Mouse (Mus musculus) cerebellum, adult 2 months (tissue): ENCODE measurements around the gene Rasl11b. TPM values are rescaled to one million over a fixed set of nuclear protein-coding genes. Genes with fewer than 3 reads are reported as not detected.

ENCODE experiments used
- DNase-seq, 2 experiments: peaks; one replicate each; pipeline ENCODE4 v3.0.0; 2021
- H3K27ac ChIP-seq: fragments of 200-500 bp; 2 replicates; pipeline ENCODE4 v1.5.1; 2012; ENCODE audit warnings: low read length, control low read depth, inconsistent platforms; ENCODE audit not compliant: insufficient read depth
- H3K27me3 ChIP-seq: fragments of 200-500 bp; 2 replicates; pipeline ENCODE4 v1.6.1; 2012; ENCODE audit warnings: inconsistent platforms, mild to moderate bottlenecking, low read length, moderate library complexity; ENCODE audit not compliant: control insufficient read depth, insufficient read depth
- H3K4me1 ChIP-seq: fragments of 200-500 bp; 2 replicates; pipeline ENCODE4 v1.6.1; 2011; ENCODE audit warnings: low read length; ENCODE audit not compliant: control insufficient read depth, insufficient read depth
- H3K4me3 ChIP-seq: fragments of 200-500 bp; replicated peaks from 2 replicates; pipeline ENCODE3; 2011; ENCODE audit warnings: mild to moderate bottlenecking, low read depth, low read length, control low read depth; ENCODE audit not compliant: insufficient read depth
- CTCF ChIP-seq: fragments of 200-500 bp; IDR thresholded peaks from 2 replicates; pipeline ENCODE4 v1.5.1; 2011; ENCODE audit warnings: low read depth, mild to moderate bottlenecking, control low read depth, low read length, moderate library complexity, borderline replicate concordance; ENCODE audit not compliant: insufficient read depth
- POLR2A ChIP-seq: fragments of 200-500 bp; IDR thresholded peaks from 2 replicates; pipeline ENCODE4 v1.6.1; 2011; ENCODE audit warnings: low read length, control low read depth, borderline replicate concordance; ENCODE audit not compliant: insufficient read depth
- WGBS: fragments of 180-500 bp; shearing (Covaris S2); methylation state at CpG from one replicate; pipeline ENCODE4 v1.1.7; 2018; 5-methylcytosine and 5-hydroxymethylcytosine counted together
- polyA plus RNA-seq: library from polyadenylated mRNA; depleted of rRNA; stranded (reverse); fragments of >200 nt; gene quantifications from 2 replicates; pipeline ENCODE4 v1.2.3, GENCODE M21; 2012

The Rasl11b gene
- polyA plus RNA-seq, 1 experiment = 40.7 TPM

- TF ChIP-seq POLR2A = no peak
- TF ChIP-seq CTCF = no peak
- WGBS = 95% methylated on average over 7 of the region's 7 CpGs
- H3K27ac ChIP-seq = no peak overlapping the region
These were observed 11.6 kb downstream of the Rasl11b start for GRCm38 (mm10) chr5:74206649-74207048.

DNA sequence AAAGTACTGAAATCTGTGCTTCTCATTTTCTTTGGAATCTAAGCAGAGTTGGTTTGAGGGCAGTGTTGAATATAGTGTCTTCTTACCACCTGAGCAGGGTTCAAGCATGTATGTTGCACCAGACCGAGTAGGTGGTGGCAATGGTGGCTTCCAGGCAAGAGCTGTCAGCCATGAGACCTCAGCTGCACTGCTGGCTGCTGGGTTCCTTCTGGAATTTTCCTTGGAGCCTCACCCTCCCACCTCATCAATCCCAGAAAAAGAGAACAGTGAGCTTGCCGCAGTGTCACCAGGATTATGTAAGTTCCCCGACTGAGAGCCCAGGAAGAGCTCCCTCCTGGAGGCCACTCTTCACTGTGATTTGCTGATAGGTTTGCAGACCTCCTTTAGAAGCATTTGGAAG lies 12.1 kb downstream of the Rasl11b start:
- no peak overlapping the region for H3K4me3 ChIP-seq
- no peak for DNase-seq
- H3K4me1 ChIP-seq = peaks cover 12% of the 10 kb centered on the region
- 87% methylated on average over 3 of the region's 3 CpGs for WGBS
- TF ChIP-seq POLR2A (no peak), CTCF (no peak)
- no peaks in the 10 kb centered on the region for H3K27me3 ChIP-seq
- no peak overlapping the region for H3K27ac ChIP-seq

More at GRCm38 (mm10) chr5:74206649-74207048, 11.6 kb downstream of the Rasl11b start:
- no peak for DNase-seq
- Histone ChIP-seq H3K4me1 (peaks cover 12% of the 10 kb centered on the region), H3K27me3 (no peaks in the 10 kb centered on the region), H3K4me3 (no peak overlapping the region)

DNA sequence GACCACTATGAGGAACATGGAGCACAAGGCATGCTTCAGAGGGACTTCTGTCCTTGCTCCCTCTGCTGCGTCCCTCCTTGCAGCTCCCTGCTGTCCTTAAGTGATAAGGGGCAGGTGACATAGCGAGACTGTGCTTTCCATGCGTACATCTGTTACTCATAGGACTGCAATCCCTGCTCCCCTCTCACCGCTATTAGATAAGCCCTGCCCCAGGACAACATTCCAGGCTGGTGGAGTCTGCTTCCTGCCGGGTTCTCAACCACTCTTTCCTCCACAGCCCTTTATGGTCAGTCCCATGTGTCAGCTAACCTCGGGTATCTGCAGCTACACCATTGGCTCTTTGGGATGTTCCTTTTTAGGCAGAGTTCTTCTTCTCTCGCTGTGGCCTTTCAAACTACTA lies 13.4 kb downstream of the Rasl11b start:
- H3K27me3 ChIP-seq = no peaks in the 10 kb centered on the region
- TF ChIP-seq CTCF (no peak), POLR2A (no peak)
- no peak for DNase-seq
- H3K4me1 ChIP-seq = peaks cover 12% of the 10 kb centered on the region
- H3K4me3 ChIP-seq = no peak overlapping the region
- WGBS = 92% methylated on average over 7 of the region's 7 CpGs
- H3K27ac ChIP-seq = no peak overlapping the region

DNA sequence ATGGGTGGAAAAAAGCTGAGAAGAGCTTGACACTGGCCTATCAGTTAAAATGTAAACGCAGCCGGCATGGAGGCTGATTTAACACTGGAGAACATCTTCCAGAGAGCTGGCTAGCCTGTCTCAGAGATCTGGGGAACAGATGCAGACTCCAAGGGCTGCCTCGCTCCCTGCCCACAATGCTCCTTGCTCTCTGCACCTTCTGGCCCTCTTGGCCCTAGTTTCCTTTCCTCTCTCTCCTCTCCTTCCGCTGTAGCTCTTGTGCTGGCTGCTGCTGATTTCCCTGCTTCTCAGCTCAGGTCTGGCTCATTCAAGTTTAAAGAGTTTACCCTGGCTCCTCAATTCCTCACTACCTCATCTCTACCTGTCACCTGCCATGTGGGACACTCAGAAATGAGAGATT lies 14.6 kb downstream of the Rasl11b start:
- no peak overlapping the region for H3K27ac ChIP-seq
- H3K4me1 ChIP-seq = peaks cover 12% of the 10 kb centered on the region
- H3K27me3 ChIP-seq = no peaks in the 10 kb centered on the region
- DNase-seq = peak in 1 of 2 experiments; percentile 43
- WGBS = 14% methylated on average over 4 of the region's 4 CpGs
- no peak overlapping the region for H3K4me3 ChIP-seq
- TF ChIP-seq POLR2A = no peak
- TF ChIP-seq CTCF = no peak

DNA sequence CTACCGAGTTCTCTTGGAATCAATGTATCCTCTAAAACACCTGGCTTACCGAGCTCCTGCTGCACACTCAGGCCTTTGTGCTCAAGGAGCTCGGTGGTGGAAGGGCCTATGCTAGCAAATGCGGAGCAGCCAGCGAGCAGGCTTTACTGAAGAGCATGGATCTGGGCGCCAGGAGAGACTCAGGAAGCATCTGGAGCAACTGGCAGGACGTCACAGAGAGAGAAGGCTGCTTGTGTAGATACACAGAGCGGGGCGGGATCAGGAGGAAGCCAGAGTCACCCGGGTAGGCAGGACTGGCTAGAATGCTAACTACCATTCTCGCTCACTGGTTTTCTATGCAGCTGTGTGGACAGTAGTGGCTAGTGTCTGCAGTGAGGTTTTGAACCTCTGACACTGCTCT lies 16.3 kb downstream of the Rasl11b start:
- Histone ChIP-seq H3K4me3 (no peak overlapping the region), H3K4me1 (peaks cover 12% of the 10 kb centered on the region), H3K27ac (no peak overlapping the region), H3K27me3 (no peaks in the 10 kb centered on the region)
- WGBS = 88% methylated on average over 11 of the region's 11 CpGs
- TF ChIP-seq CTCF = no peak
- no peak for TF ChIP-seq POLR2A
- DNase-seq = no peak

GRCm38 (mm10) chr5:74214501-74215110 lies 19.5 kb downstream of the Rasl11b start:
- H3K27me3 ChIP-seq = no peaks in the 10 kb centered on the region
- H3K27ac ChIP-seq = no peak overlapping the region
- peaks cover 11% of the 10 kb centered on the region for H3K4me1 ChIP-seq
- H3K4me3 ChIP-seq = no peak overlapping the region
- TF ChIP-seq CTCF (no peak), POLR2A (no peak)
- WGBS = 69% methylated on average over 7 of the region's 7 CpGs
- no peak for DNase-seq

GRCm38 (mm10) chr5:74215125-74215524 lies 20.0 kb downstream of the Rasl11b start:
- no peak for DNase-seq
- WGBS = 54% methylated on average over 4 of the region's 4 CpGs
- H3K27ac ChIP-seq = no peak overlapping the region
- no peak overlapping the region for H3K4me3 ChIP-seq
- TF ChIP-seq POLR2A (no peak), CTCF (no peak)
- H3K27me3 ChIP-seq = no peaks in the 10 kb centered on the region
- H3K4me1 ChIP-seq = peaks cover 6% of the 10 kb centered on the region; the same call in 1 of the 2 replicates

- Histone ChIP-seq H3K4me3 (no peak overlapping the region), H3K27ac (no peak overlapping the region), H3K27me3 (no peaks in the 10 kb centered on the region), H3K4me1 (peaks cover 6% of the 10 kb centered on the region; the same call in 1 of the 2 replicates)
- 51% methylated on average over 4 of the region's 4 CpGs for WGBS
- TF ChIP-seq CTCF (no peak), POLR2A (no peak)
- DNase-seq = no peak
These were observed 23.4 kb downstream of the Rasl11b start for GRCm38 (mm10) chr5:74218524-74218923.
